Mouse (Mus musculus) kidney, embryonic 16.5 days (tissue): ENCODE results near the gene Ptprd. TPM values are rescaled to one million over a fixed set of nuclear protein-coding genes. Genes with fewer than 3 reads are reported as not detected.

Experiments used
- ATAC-seq: fragments of 200-750 bp; cut with Nextera tagmentation; 2 replicates; pipeline ENCODE4 v1.8.0; 2017; ENCODE audit warnings: moderate TSS enrichment; ENCODE audit not compliant: low FRiP score, low TSS enrichment
- H3K27ac ChIP-seq: fragments of 300-500 bp; sonication (generic); 2 replicates; pipeline ENCODE4 v1.5.1; 2014; ENCODE audit warnings: low read length
- H3K27me3 ChIP-seq: fragments of 300-500 bp; sonication (generic); 2 replicates; pipeline ENCODE4 v1.6.1; 2014; ENCODE audit warnings: low read length, control low read depth, mixed read lengths; ENCODE audit not compliant: insufficient read depth
- H3K36me3 ChIP-seq: fragments of 300-500 bp; sonication (generic); 2 replicates; pipeline ENCODE4 v1.6.1; 2014; ENCODE audit warnings: low read length, control low read depth, mixed read lengths; ENCODE audit not compliant: insufficient read depth
- H3K4me1 ChIP-seq: fragments of 300-500 bp; sonication (generic); 2 replicates; pipeline ENCODE4 v1.6.1; 2014; ENCODE audit warnings: low read length, control low read depth, mixed read lengths; ENCODE audit not compliant: insufficient read depth
- H3K4me2 ChIP-seq: fragments of 300-500 bp; sonication (generic); replicated peaks from 2 replicates; pipeline ENCODE4 v1.6.1; 2014; ENCODE audit warnings: low read depth, low read length
- H3K4me3 ChIP-seq: fragments of 300-500 bp; sonication (generic); 2 replicates; pipeline ENCODE4 v1.5.1; 2014; ENCODE audit warnings: mild to moderate bottlenecking, low read length
- H3K9ac ChIP-seq: fragments of 300-500 bp; sonication (generic); replicated peaks from 2 replicates; pipeline ENCODE4 v1.6.1; 2014; ENCODE audit warnings: low read length
- H3K9me3 ChIP-seq: fragments of 300-500 bp; sonication (generic); 2 replicates; pipeline ENCODE4 v1.6.1; 2016; ENCODE audit warnings: low read length, control low read depth
- WGBS: fragments of 180-500 bp; shearing (Covaris S2); extraction: QIAGEN DNeasy Blood & Tissue Kit; methylation state at CpG from one replicate; pipeline ENCODE4 v1.1.7; 2014; 5-methylcytosine and 5-hydroxymethylcytosine counted together
- polyA plus RNA-seq: library from polyadenylated mRNA; unstranded; fragments of >200 nt; fragmentation: Nextera tagmentation; extraction: Ambion mirVana; gene quantifications from 2 replicates; pipeline ENCODE4 v1.2.1, GENCODE M21; 2015

Ptprd gene
- polyA plus RNA-seq, 1 experiment from 2014 or later: 20.9 TPM

GRCm38 (mm10) chr4:76459621-76460020, 1752.1 kb downstream of the Ptprd start:
- no peak for ATAC-seq
- Histone ChIP-seq H3K27me3 (no peaks in the 10 kb centered on the region), H3K9ac (no peak overlapping the region), H3K27ac (no peak overlapping the region), H3K4me1 (no peaks in the 10 kb centered on the region), H3K9me3 (no peaks in the 10 kb centered on the region), H3K4me2 (no peak overlapping the region), H3K36me3 (no peaks in the 10 kb centered on the region), H3K4me3 (no peak overlapping the region)

GRCm38 (mm10) chr4:76452286-76452685, 1759.5 kb downstream of the Ptprd start:
- H3K36me3 ChIP-seq: no peaks in the 10 kb centered on the region
- ATAC-seq: no peak
- WGBS: 57% methylated on average over 4 of the region's 4 CpGs

GRCm38 (mm10) chr4:76451019-76451552, 1760.7 kb downstream of the Ptprd start:
- no peaks in the 10 kb centered on the region for H3K9me3 ChIP-seq
- H3K4me2 ChIP-seq: peak overlapping the region; percentile 81
- peak overlapping the region; percentile 68 for H3K27ac ChIP-seq
- 31% methylated on average over 8 of the region's 8 CpGs for WGBS
- peak overlapping the region; percentile 90 for H3K4me3 ChIP-seq
- H3K36me3 ChIP-seq: no peaks in the 10 kb centered on the region
- peak overlapping the region; percentile 98 for H3K9ac ChIP-seq
- 0 out of 2 replicates have a peak, but pooled peaks cover 2% of the 10 kb centered on the region for H3K4me1 ChIP-seq
- no peaks in the 10 kb centered on the region for H3K27me3 ChIP-seq
- no peak for ATAC-seq

More at GRCm38 (mm10) chr4:76452286-76452685, 1759.5 kb downstream of the Ptprd start:
- Histone ChIP-seq H3K9me3 (no peaks in the 10 kb centered on the region), H3K4me2 (no peak overlapping the region), H3K27ac (no peak overlapping the region), H3K4me1 (no peaks in the 10 kb centered on the region), H3K9ac (no peak overlapping the region), H3K4me3 (no peak overlapping the region), H3K27me3 (no peaks in the 10 kb centered on the region)

GRCm38 (mm10) chr4:76450351-76451018, 1761.3 kb downstream of the Ptprd start:
- ATAC-seq: peak; percentile 86
- under 1% methylated on average over 34 of the region's 34 CpGs for WGBS
- no peaks in the 10 kb centered on the region for H3K9me3 ChIP-seq

GRCm38 (mm10) chr4:76449466-76450350, 1762.1 kb downstream of the Ptprd start:
- Histone ChIP-seq H3K9ac (peak overlapping the region; percentile 98), H3K4me1 (0 out of 2 replicates have a peak, but pooled peaks cover 8% of the 10 kb centered on the region), H3K4me3 (peak overlapping the region; percentile 90), H3K27ac (peak overlapping the region; percentile 97), H3K27me3 (no peaks in the 10 kb centered on the region), H3K4me2 (peak overlapping the region; percentile 81), H3K9me3 (no peaks in the 10 kb centered on the region), H3K36me3 (no peaks in the 10 kb centered on the region)
- WGBS: 0% methylated on average over 69 of the region's 99 CpGs
- peak; percentile 90 for ATAC-seq

More at GRCm38 (mm10) chr4:76450351-76451018, 1761.3 kb downstream of the Ptprd start:
- H3K4me2 ChIP-seq: peak overlapping the region; percentile 81
- no peaks in the 10 kb centered on the region for H3K27me3 ChIP-seq
- peak overlapping the region; percentile 98 for H3K9ac ChIP-seq
- 0 out of 2 replicates have a peak, but pooled peaks cover 2% of the 10 kb centered on the region for H3K4me1 ChIP-seq
- H3K4me3 ChIP-seq: peak overlapping the region; percentile 90
- no peaks in the 10 kb centered on the region for H3K36me3 ChIP-seq
- H3K27ac ChIP-seq: peak overlapping the region; percentile 97

- H3K27ac ChIP-seq: peak overlapping the region; percentile 97
Measured at GRCm38 (mm10) chr4:76448678-76449465, 1762.9 kb downstream of the Ptprd start.

GRCm38 (mm10) chr4:76447396-76447795, 1764.4 kb downstream of the Ptprd start:
- Histone ChIP-seq H3K4me2 (peak overlapping the region; percentile 81), H3K4me1 (peaks cover 18% of the 10 kb centered on the region), H3K9ac (no peak overlapping the region), H3K27ac (no peak overlapping the region), H3K36me3 (no peaks in the 10 kb centered on the region), H3K4me3 (no peak overlapping the region), H3K27me3 (no peaks in the 10 kb centered on the region), H3K9me3 (no peaks in the 10 kb centered on the region)
- ATAC-seq: no peak

More at GRCm38 (mm10) chr4:76448678-76449465, 1762.9 kb downstream of the Ptprd start:
- Histone ChIP-seq H3K4me2 (peak overlapping the region; percentile 81), H3K36me3 (no peaks in the 10 kb centered on the region), H3K4me3 (peak overlapping the region; percentile 90), H3K9me3 (no peaks in the 10 kb centered on the region), H3K4me1 (peaks cover 12% of the 10 kb centered on the region; the same call in 1 of the 2 replicates), H3K27me3 (no peaks in the 10 kb centered on the region), H3K9ac (peak overlapping the region; percentile 98)
- ATAC-seq: no peak
- WGBS: under 1% methylated on average over 24 of the region's 24 CpGs

GRCm38 (mm10) chr4:76444778-76445177, 1767.0 kb downstream of the Ptprd start:
- WGBS: 40% methylated on average over 4 of the region's 4 CpGs
- ATAC-seq: no peak
- Histone ChIP-seq H3K27me3 (no peaks in the 10 kb centered on the region), H3K36me3 (no peaks in the 10 kb centered on the region), H3K4me3 (no peak overlapping the region), H3K4me1 (peaks cover 23% of the 10 kb centered on the region), H3K27ac (no peak overlapping the region), H3K9ac (no peak overlapping the region), H3K9me3 (no peaks in the 10 kb centered on the region), H3K4me2 (no peak overlapping the region)

GRCm38 (mm10) chr4:76443553-76443952, 1768.2 kb downstream of the Ptprd start:
- no peak overlapping the region for H3K4me2 ChIP-seq
- WGBS: 39% methylated on average over 4 of the region's 4 CpGs
- H3K4me1 ChIP-seq: peaks cover 23% of the 10 kb centered on the region

More at GRCm38 (mm10) chr4:76443553-76443952, 1768.2 kb downstream of the Ptprd start:
- Histone ChIP-seq H3K9me3 (no peaks in the 10 kb centered on the region), H3K27ac (no peak overlapping the region), H3K36me3 (no peaks in the 10 kb centered on the region), H3K4me3 (no peak overlapping the region), H3K9ac (no peak overlapping the region), H3K27me3 (no peaks in the 10 kb centered on the region)
- 0 out of 2 replicates have a peak, but pooled peaks have one; percentile 46 for ATAC-seq
